In the genomic region with DNA sequence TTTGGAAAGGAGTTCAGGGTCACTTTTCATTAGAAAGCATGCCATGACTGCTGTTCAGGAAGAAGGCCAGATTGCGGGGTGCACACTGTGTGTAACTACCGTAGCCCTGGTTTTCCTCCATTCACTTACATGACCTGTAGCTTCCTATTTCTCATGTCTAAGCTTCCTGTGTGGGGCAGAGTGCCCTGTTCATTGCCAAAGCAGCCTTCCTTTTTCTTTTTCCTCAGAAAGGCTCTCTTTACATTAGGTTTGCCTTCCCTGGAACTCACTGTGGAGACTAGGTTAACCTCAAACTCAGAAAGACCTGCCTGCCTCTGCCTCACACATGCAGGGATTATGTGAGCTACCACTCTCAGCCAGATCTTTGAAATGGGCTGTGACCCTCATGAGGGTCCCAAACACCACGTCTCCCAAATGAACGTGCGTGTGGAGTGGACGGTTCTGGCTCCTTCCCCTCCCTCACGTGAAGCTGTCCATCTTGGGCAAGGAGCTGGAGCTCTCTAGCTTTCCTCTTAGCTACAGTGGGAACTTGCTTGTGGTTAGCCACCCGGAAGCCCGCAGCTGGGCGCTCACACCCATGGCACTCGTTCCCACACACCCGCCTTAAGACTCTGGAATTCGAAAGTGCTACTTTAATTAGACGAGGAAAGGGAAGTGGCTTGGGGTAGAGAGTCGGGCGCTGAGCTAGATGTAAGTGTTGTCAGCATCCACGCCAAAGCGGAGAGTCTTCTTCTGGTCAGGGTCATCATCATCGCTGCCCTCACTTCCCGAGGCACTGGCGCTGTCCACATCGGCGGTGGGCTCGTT, we compare ENCODE assay signal across 10 mouse cellular contexts. TPM values are rescaled to one million over a fixed set of nuclear protein-coding genes. Genes with fewer than 3 reads are reported as not detected.
DNase-seq lines count a peak whose midpoint lies in the region; ATAC-seq and TF ChIP-seq lines count a peak whose summit lies in the region.
"Had no signal": no experiment of that assay in that cellular context is flagged by ENCODE, and none has a peak within 500 bp of the region (broad histone marks: within the 10 kb centered on the region; RNA-seq: fewer than 3 reads in every experiment).

No protein-coding gene starts in this region.

- 0 out of 2 replicates have a peak, but pooled peaks cover 3% of the 10 kb centered on the region for H3K36me3 ChIP-seq in kidney, postnatal 0 days (ENCODE audit: insufficient read depth, low read length)
- H3K36me3 ChIP-seq in liver, embryonic 11.5 days (ENCODE audit: control insufficient read depth, insufficient read depth, low read length), result peaks cover 4% of the 10 kb centered on the region
- peaks cover 11% of the 10 kb centered on the region for H3K36me3 ChIP-seq in forebrain, embryonic 10.5 days (replicated peaks)
- H3K36me3 ChIP-seq in midbrain, postnatal 0 days (ENCODE audit: insufficient read depth, low read length), result peaks cover 5% of the 10 kb centered on the region

- H3K4me3 ChIP-seq in kidney, postnatal 0 days (replicated peaks; ENCODE audit: low read depth, low read length), result no peak overlapping the region
- peak overlapping the region; percentile 18 for H3K4me3 ChIP-seq in liver, embryonic 11.5 days (ENCODE audit: low read depth, low read length)
- H3K4me3 ChIP-seq in forebrain, embryonic 10.5 days, result no peak overlapping the region
- H3K4me3 ChIP-seq in midbrain, postnatal 0 days (ENCODE audit: low read depth, low read length), result no peak overlapping the region
- H3K4me3 ChIP-seq: midbrain, embryonic 13.5 days had no signal

- ATAC-seq in kidney, postnatal 0 days (replicated peaks; ENCODE audit: low FRiP score, low read depth), result no peak
- peak; percentile 62 for ATAC-seq in granulocyte monocyte progenitor cell, adult 5-6 weeks (replicated peaks; ENCODE audit: poor library complexity, severe bottlenecking)
- no peak for ATAC-seq in liver, embryonic 11.5 days (replicated peaks; ENCODE audit: low FRiP score)
- peak; percentile 35 for ATAC-seq in megakaryocyte progenitor cell, adult 5-6 weeks (replicated peaks; ENCODE audit: poor library complexity)
- ATAC-seq in midbrain, postnatal 0 days (ENCODE audit: low FRiP score), result no peak
- ATAC-seq: midbrain, embryonic 13.5 days had no signal

- H3K9me3 ChIP-seq in kidney, postnatal 0 days (replicated peaks; ENCODE audit: low read length), result no peaks in the 10 kb centered on the region
- H3K9me3 ChIP-seq in liver, embryonic 11.5 days (ENCODE audit: control insufficient read depth, low read length), result no peaks in the 10 kb centered on the region
- no peaks in the 10 kb centered on the region for H3K9me3 ChIP-seq in forebrain, embryonic 10.5 days
- H3K9me3 ChIP-seq in midbrain, postnatal 0 days (ENCODE audit: low read length), result no peaks in the 10 kb centered on the region
- H3K9me3 ChIP-seq: midbrain, embryonic 13.5 days had no signal

- H3K27me3 ChIP-seq in kidney, postnatal 0 days (ENCODE audit: insufficient read depth, low read length), result no peaks in the 10 kb centered on the region
- no peaks in the 10 kb centered on the region for H3K27me3 ChIP-seq in liver, embryonic 11.5 days (replicated peaks; ENCODE audit: control insufficient read depth, insufficient read depth, low read length)
- peaks cover 11% of the 10 kb centered on the region for H3K27me3 ChIP-seq in forebrain, embryonic 10.5 days (ENCODE audit: poor library complexity, severe bottlenecking)
- no peaks in the 10 kb centered on the region for H3K27me3 ChIP-seq in midbrain, postnatal 0 days (ENCODE audit: insufficient read depth, low read length)
- H3K27me3 ChIP-seq: midbrain, embryonic 13.5 days had no signal

- no peak for DNase-seq in kidney, postnatal 0 days (ENCODE audit: low spot score)
- no peak for DNase-seq in kidney, adult 18-20 months
- no peak for DNase-seq in liver, embryonic 11.5 days (ENCODE audit: low spot score)
- DNase-seq in ovary, adult 18-20 months (ENCODE audit: low spot score), result no peak
- no peak for DNase-seq in forebrain, embryonic 10.5 days (ENCODE audit: extremely low spot score, low spot score)
- DNase-seq in midbrain, postnatal 0 days (ENCODE audit: low spot score), result no peak
- DNase-seq: adrenal gland, adult 2 months had no signal

- H3K4me1 ChIP-seq in kidney, postnatal 0 days (replicated peaks; ENCODE audit: insufficient read depth, low read length), result no peaks in the 10 kb centered on the region
- H3K4me1 ChIP-seq in liver, embryonic 11.5 days (replicated peaks; ENCODE audit: control insufficient read depth, insufficient read depth, low read length), result peaks cover 16% of the 10 kb centered on the region
- peaks cover 22% of the 10 kb centered on the region for H3K4me1 ChIP-seq in forebrain, embryonic 10.5 days
- H3K4me1 ChIP-seq in midbrain, postnatal 0 days (ENCODE audit: insufficient read depth, low read length), result no peaks in the 10 kb centered on the region

- H3K27ac ChIP-seq in kidney, postnatal 0 days, result no peak overlapping the region
- H3K27ac ChIP-seq in liver, embryonic 11.5 days (ENCODE audit: low read depth, low read length), result no peak overlapping the region; the same call in 1 of the 2 replicates
- no peak overlapping the region for H3K27ac ChIP-seq in forebrain, embryonic 10.5 days
- H3K27ac ChIP-seq in midbrain, postnatal 0 days (ENCODE audit: low read depth, low read length), result no peak overlapping the region
- H3K27ac ChIP-seq: midbrain, embryonic 13.5 days had no signal

- H3K9ac ChIP-seq in kidney, postnatal 0 days (ENCODE audit: low read depth, low read length), result no peak overlapping the region
- peak overlapping the region; percentile 44 for H3K9ac ChIP-seq in liver, embryonic 11.5 days (ENCODE audit: low read depth, low read length)
- H3K9ac ChIP-seq in midbrain, postnatal 0 days (replicated peaks; ENCODE audit: low read length, poor library complexity, severe bottlenecking), result no peak overlapping the region
- H3K9ac ChIP-seq: midbrain, embryonic 13.5 days had no signal

- no peak for TF ChIP-seq CTCF in kidney, postnatal 0 days (IDR thresholded peaks at IDR 0.05; ENCODE audit: low read depth)
- TF ChIP-seq CTCF in midbrain, postnatal 0 days (IDR thresholded peaks at IDR 0.05), result no peak

- H3K4me2 ChIP-seq in kidney, postnatal 0 days (ENCODE audit: low read length), result peak overlapping the region; percentile 21; the same call in 1 of the 2 replicates
- H3K4me2 ChIP-seq in liver, embryonic 11.5 days, result peak overlapping the region; percentile 59
- H3K4me2 ChIP-seq in midbrain, postnatal 0 days (ENCODE audit: low read depth, low read length, poor library complexity, severe bottlenecking), result no peak overlapping the region
- H3K4me2 ChIP-seq: midbrain, embryonic 13.5 days had no signal

- 70% methylated on average over 24 of the region's 24 CpGs for WGBS in kidney, postnatal 0 days
- WGBS in liver, embryonic 11.5 days, result 39% methylated on average over 24 of the region's 24 CpGs
- 81% methylated on average over 24 of the region's 24 CpGs for WGBS in forebrain, embryonic 10.5 days
- 80% methylated on average over 24 of the region's 24 CpGs for WGBS in midbrain, postnatal 0 days

RNA-seq across cellular contexts. Expression of a gene that starts 2.4 kb away (rescaled TPM):
- 14.5 and 21.1 TPM in 2 replicates for polyA plus RNA-seq in kidney, postnatal 0 days (2015; fragmentation: Nextera tagmentation; extraction: Ambion mirVana)
- 0.38 and 1.3 TPM in 2 replicates for total RNA-seq in granulocyte monocyte progenitor cell, adult 5-6 weeks (2014; fragmentation: Nextera tagmentation)
- 2.1 and 2.7 TPM in 2 replicates for total RNA-seq in granulocyte monocyte progenitor cell, adult 5-6 weeks (2017)
- polyA plus RNA-seq in liver, embryonic 11.5 days (2014; fragmentation: Nextera tagmentation; extraction: Ambion mirVana), result 4.0 and 4.1 TPM in 2 replicates
- total RNA-seq in megakaryocyte progenitor cell, adult 5-6 weeks (2015), result 2.4 and 3.0 TPM in 2 replicates
- total RNA-seq in megakaryocyte progenitor cell, adult 5-6 weeks (2017), result 2.9 and 4.7 TPM in 2 replicates
- 0.15 and 0.23 TPM in 2 replicates for polyA plus RNA-seq in forebrain, embryonic 10.5 days (2016; fragmentation: Nextera tagmentation; extraction: Ambion mirVana)
- 3.9 and 4.5 TPM in 2 replicates for total RNA-seq in midbrain, postnatal 0 days (2014; rRNA removed)
- polyA plus RNA-seq in midbrain, postnatal 0 days (2015; fragmentation: Nextera tagmentation; extraction: Ambion mirVana), result 2.8 and 2.9 TPM in 2 replicates

RNA-seq across cellular contexts. Expression of a gene that starts 7.9 kb away (rescaled TPM):
- polyA plus RNA-seq in kidney, postnatal 0 days (2015; fragmentation: Nextera tagmentation; extraction: Ambion mirVana), result 40.1 and 41.2 TPM in 2 replicates
- not detected in 2 replicates for total RNA-seq in granulocyte monocyte progenitor cell, adult 5-6 weeks (2014; fragmentation: Nextera tagmentation)
- not detected in 2 replicates for total RNA-seq in granulocyte monocyte progenitor cell, adult 5-6 weeks (2017)
- 0.44 and 0.53 TPM in 2 replicates for polyA plus RNA-seq in liver, embryonic 11.5 days (2014; fragmentation: Nextera tagmentation; extraction: Ambion mirVana)
- not detected in 2 replicates for total RNA-seq in megakaryocyte progenitor cell, adult 5-6 weeks (2015)
- total RNA-seq in megakaryocyte progenitor cell, adult 5-6 weeks (2017), result not detected in 2 replicates
- polyA plus RNA-seq in forebrain, embryonic 10.5 days (2016; fragmentation: Nextera tagmentation; extraction: Ambion mirVana), result not detected in 2 replicates
- not detected in 2 replicates for total RNA-seq in midbrain, postnatal 0 days (2014; rRNA removed)
- not detected in 2 replicates for polyA plus RNA-seq in midbrain, postnatal 0 days (2015; fragmentation: Nextera tagmentation; extraction: Ambion mirVana)
- polyA plus RNA-seq: midbrain, embryonic 13.5 days had no signal

RNA-seq across cellular contexts. Expression of a gene that starts 10.3 kb away (rescaled TPM):
- 35.1 and 37.9 TPM in 2 replicates for polyA plus RNA-seq in kidney, postnatal 0 days (2015; fragmentation: Nextera tagmentation; extraction: Ambion mirVana)
- not detected in 2 replicates for total RNA-seq in granulocyte monocyte progenitor cell, adult 5-6 weeks (2014; fragmentation: Nextera tagmentation)
- total RNA-seq in granulocyte monocyte progenitor cell, adult 5-6 weeks (2017), result not detected in 2 replicates
- polyA plus RNA-seq in liver, embryonic 11.5 days (2014; fragmentation: Nextera tagmentation; extraction: Ambion mirVana), result 1.2 and 1.6 TPM in 2 replicates
- not detected in 2 replicates for total RNA-seq in megakaryocyte progenitor cell, adult 5-6 weeks (2015)
- total RNA-seq in megakaryocyte progenitor cell, adult 5-6 weeks (2017), result not detected in 2 replicates
- polyA plus RNA-seq in forebrain, embryonic 10.5 days (2016; fragmentation: Nextera tagmentation; extraction: Ambion mirVana), result 0.87 and 1.7 TPM in 2 replicates
- 1.5 and 2.5 TPM in 2 replicates for total RNA-seq in midbrain, postnatal 0 days (2014; rRNA removed)
- polyA plus RNA-seq in midbrain, postnatal 0 days (2015; fragmentation: Nextera tagmentation; extraction: Ambion mirVana), result 3.3 and 4.3 TPM in 2 replicates
- total RNA-seq: adrenal gland, adult 2 months had no signal

RNA-seq across cellular contexts. Expression of a gene that starts 23.1 kb away (rescaled TPM):
- polyA plus RNA-seq in kidney, postnatal 0 days (2015; fragmentation: Nextera tagmentation; extraction: Ambion mirVana), result 1.8 and 2.2 TPM in 2 replicates
- not detected in 2 replicates for total RNA-seq in granulocyte monocyte progenitor cell, adult 5-6 weeks (2014; fragmentation: Nextera tagmentation)
- not detected in 2 replicates for total RNA-seq in granulocyte monocyte progenitor cell, adult 5-6 weeks (2017)
- polyA plus RNA-seq in liver, embryonic 11.5 days (2014; fragmentation: Nextera tagmentation; extraction: Ambion mirVana), result 0.16 and 0.17 TPM in 2 replicates
- total RNA-seq in megakaryocyte progenitor cell, adult 5-6 weeks (2015), result not detected in 2 replicates
- total RNA-seq in megakaryocyte progenitor cell, adult 5-6 weeks (2017), result not detected in 2 replicates
- polyA plus RNA-seq in forebrain, embryonic 10.5 days (2016; fragmentation: Nextera tagmentation; extraction: Ambion mirVana), result 0.17 and 0.46 TPM in 2 replicates
- total RNA-seq in midbrain, postnatal 0 days (2014; rRNA removed), result 0.55 and 0.61 TPM in 2 replicates
- 0.73 and 0.98 TPM in 2 replicates for polyA plus RNA-seq in midbrain, postnatal 0 days (2015; fragmentation: Nextera tagmentation; extraction: Ambion mirVana)

RNA-seq across cellular contexts. Expression of a gene that starts 40.1 kb away (rescaled TPM):
- 37.2 and 39.8 TPM in 2 replicates for polyA plus RNA-seq in kidney, postnatal 0 days (2015; fragmentation: Nextera tagmentation; extraction: Ambion mirVana)
- 70.9 and 75.4 TPM in 2 replicates for total RNA-seq in granulocyte monocyte progenitor cell, adult 5-6 weeks (2014; fragmentation: Nextera tagmentation)
- 51.7 and 57.7 TPM in 2 replicates for total RNA-seq in granulocyte monocyte progenitor cell, adult 5-6 weeks (2017)
- polyA plus RNA-seq in liver, embryonic 11.5 days (2014; fragmentation: Nextera tagmentation; extraction: Ambion mirVana), result 70.9 and 81.0 TPM in 2 replicates
- 51.0 and 53.0 TPM in 2 replicates for total RNA-seq in megakaryocyte progenitor cell, adult 5-6 weeks (2015)
- 60.4 and 62.2 TPM in 2 replicates for total RNA-seq in megakaryocyte progenitor cell, adult 5-6 weeks (2017)
- polyA plus RNA-seq in forebrain, embryonic 10.5 days (2016; fragmentation: Nextera tagmentation; extraction: Ambion mirVana), result 121 and 124 TPM in 2 replicates
- total RNA-seq in midbrain, postnatal 0 days (2014; rRNA removed), result 46.3 and 54.6 TPM in 2 replicates
- 35.1 and 39.5 TPM in 2 replicates for polyA plus RNA-seq in midbrain, postnatal 0 days (2015; fragmentation: Nextera tagmentation; extraction: Ambion mirVana)

Comparison
In these comparisons a context has a peak if more than half of its experiments do, and no peak if none do; other contexts are left out.
1. ATAC-seq: peak in granulocyte monocyte progenitor cell, adult 5-6 weeks (single experiment) and megakaryocyte progenitor cell, adult 5-6 weeks (single experiment); none in kidney, postnatal 0 days (single experiment), liver, embryonic 11.5 days (single experiment) and midbrain, postnatal 0 days (single experiment).
2. RNA of a gene that starts 7.9 kb away (polyA plus RNA-seq): 40.1 to 41.2 TPM in kidney, postnatal 0 days; 0.44 to 0.53 TPM in liver, embryonic 11.5 days, not detected in forebrain, embryonic 10.5 days and not detected in midbrain, postnatal 0 days; every median in the first group is over 10 times any median in the second.